Mouse (Mus musculus) thymus, adult 2 months (tissue): Measurements from ENCODE around the gene Gm36210.

Experiments
- CTCF ChIP-seq: fragments of 200-500 bp; IDR thresholded peaks from 2 replicates; pipeline ENCODE4 v1.5.1; 2012; ENCODE audit warnings: mild to moderate bottlenecking, control low read depth, low read length, moderate library complexity, borderline replicate concordance; ENCODE audit not compliant: control insufficient read depth, poor library complexity, insufficient read depth; ENCODE audit errors: extremely low read depth
- POLR2A ChIP-seq: fragments of 200-500 bp; IDR thresholded peaks from 2 replicates; pipeline ENCODE4 v1.6.1; 2012; ENCODE audit warnings: mild to moderate bottlenecking, low read length, control low read depth, moderate library complexity; ENCODE audit not compliant: control insufficient read depth, poor library complexity, insufficient read depth; ENCODE audit errors: extremely low read depth

GRCm38 (mm10) chr7:4857321-4857720 is 49.0 kb downstream of the Gm36210 start:
- no peak for TF ChIP-seq CTCF
- TF ChIP-seq POLR2A, result no peak
